Mouse (Mus musculus) telencephalon, adult 2 months (tissue): ENCODE measurements around the gene Trpc5os.
A peak's percentile ranks its signal among the peaks of the same experiment; 100 is the strongest.

Experiments
- DNase-seq: peaks from one replicate; pipeline ENCODE4 v3.0.0-alpha.2; 2011; ENCODE audit warnings: low read depth, low spot score

Gene Trpc5os

DNA sequence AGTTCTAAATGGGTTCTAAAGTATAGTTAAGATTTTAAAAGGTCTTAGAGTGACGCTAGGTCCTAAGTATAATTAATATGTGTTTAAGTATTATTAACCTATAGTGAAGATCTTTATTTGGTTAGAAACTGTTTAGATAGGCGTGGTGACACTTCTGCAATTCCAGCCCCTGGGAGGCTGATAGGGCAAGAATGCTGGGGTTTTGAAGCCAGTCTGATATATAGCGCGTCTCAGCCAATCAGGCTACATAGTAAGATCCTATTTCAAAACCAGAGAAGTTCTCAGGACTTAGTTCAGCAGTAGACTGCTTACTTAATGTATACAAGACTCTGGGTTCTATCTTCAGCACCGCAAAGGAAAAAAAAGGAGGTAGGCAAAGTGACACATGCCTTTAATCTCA is at the start of gene Trpc5os:
TSS of gene Trpc5os (plus strand) at position 301 of the 400 bp plus-strand sequence.
- no peak for DNase-seq

DNA sequence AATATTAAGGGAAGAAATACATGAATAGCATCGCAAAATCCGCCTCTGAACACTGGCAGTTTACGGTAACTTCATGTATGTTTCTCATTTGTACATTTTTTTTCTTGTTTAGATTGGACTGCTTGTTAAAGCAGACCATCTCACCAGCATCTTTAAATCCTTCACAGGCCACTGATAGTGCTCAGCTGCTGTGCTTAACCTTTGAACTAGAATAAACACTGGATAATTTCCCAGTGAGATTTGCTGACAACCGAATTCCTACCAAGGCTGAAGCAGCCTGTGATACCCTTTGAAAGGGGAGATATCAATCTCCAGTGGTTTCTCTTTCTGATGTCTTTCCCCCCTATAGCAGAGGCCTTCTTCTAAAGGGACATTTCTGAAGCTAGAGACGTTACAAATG is 48.3 kb upstream of the Trpc5os start:
- DNase-seq: no peak

DNA sequence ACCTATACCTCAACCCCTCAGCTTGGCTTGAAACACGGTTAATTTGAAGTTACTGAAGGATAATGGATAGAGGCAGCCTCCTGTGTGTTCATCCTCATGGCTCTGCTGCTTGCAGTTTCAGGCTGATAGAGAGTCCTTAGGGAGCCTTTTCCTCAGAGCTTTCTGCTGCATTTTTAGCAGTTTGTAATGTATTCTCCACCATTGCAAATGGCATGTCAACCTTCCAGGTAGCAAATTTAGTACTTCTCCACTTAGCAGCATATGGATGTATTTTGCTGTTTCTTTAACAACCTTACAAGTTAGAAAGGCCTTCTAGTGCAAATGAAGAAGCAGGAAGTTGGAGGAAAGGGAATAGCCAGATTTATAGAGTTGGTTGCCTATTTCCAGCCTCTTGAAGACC is 36.1 kb upstream of the Trpc5os start:
- DNase-seq: peak; percentile 40

DNA sequence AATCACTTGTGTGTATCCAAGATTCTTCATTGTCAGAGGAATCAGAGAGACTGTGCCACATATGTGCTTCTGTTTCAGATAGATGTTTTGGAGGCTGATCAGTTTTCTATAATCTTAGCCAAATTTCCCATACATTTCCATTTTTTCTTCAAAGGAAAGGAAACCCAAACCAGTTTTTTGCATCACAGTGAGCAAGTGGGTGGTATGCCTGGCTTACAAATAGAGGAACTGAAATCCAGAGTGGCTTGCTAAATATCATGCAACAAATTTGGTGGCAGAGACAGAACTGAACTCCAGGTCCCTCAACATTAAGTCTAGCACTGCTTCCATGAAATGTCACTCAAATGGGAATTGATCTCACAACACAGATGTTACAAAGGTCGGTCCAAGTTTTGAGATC is 35.3 kb upstream of the Trpc5os start:
- no peak for DNase-seq

DNA sequence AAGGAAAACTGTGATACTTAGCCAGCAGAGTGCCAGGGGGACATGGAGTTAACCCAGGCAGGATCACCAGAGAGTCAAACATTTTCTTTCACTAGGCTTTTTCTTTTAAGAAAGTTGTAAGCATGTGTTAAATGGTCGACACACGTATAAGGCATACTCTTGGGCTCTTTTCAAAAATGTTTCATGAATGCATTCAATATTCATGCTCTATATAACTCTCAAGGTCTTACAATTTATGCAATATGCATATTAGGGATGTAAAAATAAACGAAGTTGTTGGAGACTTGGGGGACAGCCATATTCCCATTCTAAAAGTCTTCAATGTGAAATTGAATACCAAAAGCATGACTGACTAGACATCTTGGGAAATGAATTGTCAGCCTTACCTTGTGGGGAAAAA is 32.5 kb upstream of the Trpc5os start:
- no peak for DNase-seq

DNA sequence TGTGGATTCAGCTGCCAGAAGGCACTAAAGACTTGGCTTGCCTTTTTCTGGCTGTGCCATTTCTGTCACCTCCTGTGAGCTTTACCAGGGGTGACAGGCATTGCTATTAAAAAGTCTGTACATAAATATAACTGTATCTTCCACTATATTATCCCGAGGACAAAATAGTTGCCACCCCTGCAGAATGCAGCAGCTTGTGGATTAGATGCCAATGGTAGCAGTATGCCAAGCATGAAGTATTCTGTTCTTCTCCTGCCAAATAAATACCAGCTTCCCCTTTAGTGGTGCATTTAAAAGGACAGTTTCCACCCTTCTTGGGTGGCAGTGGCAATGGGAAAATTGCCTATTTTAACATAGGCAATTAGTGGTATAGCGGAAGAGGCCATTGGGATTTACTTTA is 8.0 kb downstream of the Trpc5os start:
- DNase-seq: peak; percentile 38

DNA sequence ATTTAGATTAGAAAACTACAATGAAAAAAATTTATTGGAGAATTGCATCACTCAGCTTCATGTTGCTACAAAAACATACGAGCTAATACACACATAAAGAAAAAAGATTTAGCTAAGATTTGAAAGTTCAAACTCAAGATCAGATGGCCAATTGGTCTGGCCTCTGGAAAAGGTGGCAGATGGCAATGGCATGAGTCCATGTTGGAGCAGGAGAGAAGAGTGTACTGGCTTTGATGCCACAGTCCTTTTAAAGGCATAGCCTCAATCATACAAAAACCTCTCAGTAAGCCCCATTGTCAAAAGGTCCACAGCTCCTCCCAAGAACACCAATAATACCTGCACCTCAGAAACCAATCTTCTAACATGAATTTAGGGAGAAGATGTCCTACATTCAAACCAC is 35.0 kb downstream of the Trpc5os start:
- no peak for DNase-seq

DNA sequence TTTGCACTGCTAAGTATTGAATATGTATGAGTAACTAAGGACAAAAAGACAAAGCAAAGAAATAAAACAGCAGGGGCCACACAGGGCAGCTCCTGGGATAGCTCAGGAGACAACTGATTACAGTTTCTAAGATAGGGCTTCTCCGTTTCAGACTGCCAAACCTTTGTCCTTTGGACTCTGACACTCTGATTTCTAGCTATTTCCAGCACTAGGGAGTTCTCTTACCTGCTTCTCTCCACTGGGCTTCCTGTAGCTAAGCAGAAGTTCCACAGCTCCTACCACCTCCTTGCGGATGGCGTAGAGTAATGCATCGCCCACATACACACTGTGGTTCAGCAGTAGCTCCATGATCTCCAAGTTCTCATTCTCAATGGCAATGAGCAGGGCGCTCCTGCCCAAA is 66.9 kb downstream of the Trpc5os start:
- no peak for DNase-seq

DNA sequence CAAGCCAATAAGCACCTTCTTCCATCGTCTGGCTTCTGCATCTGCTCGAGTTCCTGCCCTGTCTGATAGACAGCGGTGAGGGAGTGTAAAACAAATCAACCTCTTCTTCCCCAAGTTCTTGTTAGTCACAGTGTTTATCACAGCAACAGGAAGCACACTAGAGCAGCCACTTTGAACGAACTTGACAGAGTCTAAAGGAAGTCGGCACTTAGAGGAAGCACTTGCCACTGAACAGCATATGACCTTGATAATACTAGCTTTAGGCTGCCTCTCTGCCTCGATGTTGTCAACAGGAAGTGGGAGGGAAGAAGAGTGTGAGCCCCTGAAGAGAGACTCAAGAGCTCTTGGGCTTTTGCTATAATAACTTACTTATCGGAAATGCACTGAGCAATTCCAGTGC is 69.7 kb downstream of the Trpc5os start:
- no peak for DNase-seq
